1 mouse cellular context compared by ENCODE assay signal in genomic region chr7:142446264-142446663, GRCm38 (mm10).
A peak's percentile ranks its signal among the peaks of the same experiment; 100 is the strongest.
TF ChIP-seq lines count a peak whose summit lies in the region.

No protein-coding gene starts in this region.

TF ChIP-seq in myocyte, 11 proteins besides CTCF, POLR2A, EP300 and RAD21:
- no peak for TF ChIP-seq MYOG (IDR thresholded peaks at IDR 0.05; ENCODE audit: control insufficient read depth in 1 of 3, insufficient read depth in 1 of 3, insufficient read length in 2 of 3, low read depth in 2 of 3)
- TF ChIP-seq POLR2AphosphoS2 (IDR thresholded peaks at IDR 0.05; ENCODE audit: insufficient read length, low read depth) = peak; percentile 59
